Mouse (Mus musculus): Measurements from ENCODE around the gene Gm38392. TPM values are rescaled to one million over a fixed set of nuclear protein-coding genes. Genes with fewer than 3 reads are reported as not detected.

Gm38392 gene
- polyA plus RNA-seq, 1 experiment from 2014 or later, result 0.23 TPM

GRCm38 (mm10) chr3:88206901-88207371, 80.1 kb downstream of the Gm38392 start:
- no peak for ATAC-seq (ENCODE audit: low read depth)

DNA sequence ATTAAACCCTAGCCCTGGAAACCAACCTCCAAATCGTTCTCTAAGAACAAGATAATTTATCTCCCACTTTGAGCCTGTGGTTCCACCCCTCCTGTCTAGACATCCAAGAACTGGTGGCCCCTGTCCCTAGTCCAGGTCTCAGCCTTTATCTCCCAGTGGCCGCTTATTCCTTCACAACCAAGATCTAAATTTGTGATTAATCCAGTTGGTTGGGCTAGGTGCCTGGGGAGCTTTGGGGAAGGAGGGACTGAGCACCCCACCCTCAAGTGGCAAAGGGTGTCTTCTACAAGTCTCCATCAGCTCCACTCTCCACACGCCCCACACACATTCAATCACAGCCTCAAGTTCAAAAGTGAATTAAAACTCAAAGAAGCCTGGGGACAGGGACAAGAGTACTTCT, 80.5 kb downstream of the Gm38392 start:
- Histone ChIP-seq H3K27ac (ENCODE audit: low read length) (no peak overlapping the region), H3K9ac (ENCODE audit: low read length) (no peak overlapping the region), H3K27me3 (ENCODE audit: control insufficient read depth, insufficient read depth, low read depth, low read length) (peaks cover 96% of the 10 kb centered on the region), H3K4me1 (replicated peaks; ENCODE audit: control insufficient read depth, insufficient read depth, low read length) (no peaks in the 10 kb centered on the region), H3K9me3 (ENCODE audit: control insufficient read depth, low read length) (no peaks in the 10 kb centered on the region), H3K36me3 (ENCODE audit: control insufficient read depth, insufficient read depth, low read length) (no peaks in the 10 kb centered on the region), H3K4me3 (ENCODE audit: low read length) (no peak overlapping the region), H3K4me2 (ENCODE audit: low read depth, low read length) (no peak overlapping the region)
- WGBS, result 1% methylated on average over 3 of the region's 3 CpGs
- no peak for ATAC-seq (ENCODE audit: low read depth)

More at GRCm38 (mm10) chr3:88206901-88207371, 80.1 kb downstream of the Gm38392 start:
- no peaks in the 10 kb centered on the region for H3K36me3 ChIP-seq (ENCODE audit: control insufficient read depth, insufficient read depth, low read length)
- H3K27ac ChIP-seq (ENCODE audit: low read length), result no peak overlapping the region
- no peaks in the 10 kb centered on the region for H3K4me1 ChIP-seq (replicated peaks; ENCODE audit: control insufficient read depth, insufficient read depth, low read length)
- H3K4me3 ChIP-seq (ENCODE audit: low read length), result no peak overlapping the region
- H3K27me3 ChIP-seq (ENCODE audit: control insufficient read depth, insufficient read depth, low read depth, low read length), result peaks cover 96% of the 10 kb centered on the region
- H3K4me2 ChIP-seq (ENCODE audit: low read depth, low read length), result no peak overlapping the region
- H3K9me3 ChIP-seq (ENCODE audit: control insufficient read depth, low read length), result no peaks in the 10 kb centered on the region
- 0% methylated on average over 14 of the region's 14 CpGs for WGBS
- no peak overlapping the region for H3K9ac ChIP-seq (ENCODE audit: low read length)

- 7% methylated on average over 8 of the region's 8 CpGs for WGBS
- no peak for ATAC-seq (ENCODE audit: low read depth)
Measured at GRCm38 (mm10) chr3:88205563-88206491, 81.2 kb downstream of the Gm38392 start.

GRCm38 (mm10) chr3:88205176-88205562, 81.8 kb downstream of the Gm38392 start:
- WGBS, result 13% methylated on average over 4 of the region's 4 CpGs

More at GRCm38 (mm10) chr3:88205563-88206491, 81.2 kb downstream of the Gm38392 start:
- no peak overlapping the region for H3K9ac ChIP-seq (ENCODE audit: low read length)
- peaks cover 2% of the 10 kb centered on the region; the same call in 1 of the 2 replicates for H3K4me1 ChIP-seq (replicated peaks; ENCODE audit: control insufficient read depth, insufficient read depth, low read length)
- peaks cover 97% of the 10 kb centered on the region for H3K27me3 ChIP-seq (ENCODE audit: control insufficient read depth, insufficient read depth, low read depth, low read length)
- no peak overlapping the region for H3K4me2 ChIP-seq (ENCODE audit: low read depth, low read length)
- H3K4me3 ChIP-seq (ENCODE audit: low read length), result no peak overlapping the region
- H3K27ac ChIP-seq (ENCODE audit: low read length), result no peak overlapping the region
- H3K9me3 ChIP-seq (ENCODE audit: control insufficient read depth, low read length), result no peaks in the 10 kb centered on the region
- H3K36me3 ChIP-seq (ENCODE audit: control insufficient read depth, insufficient read depth, low read length), result no peaks in the 10 kb centered on the region

GRCm38 (mm10) chr3:88204751-88205150, 82.3 kb downstream of the Gm38392 start:
- H3K9ac ChIP-seq (ENCODE audit: low read length), result no peak overlapping the region
- peaks cover 94% of the 10 kb centered on the region for H3K27me3 ChIP-seq (ENCODE audit: control insufficient read depth, insufficient read depth, low read depth, low read length)
- H3K4me3 ChIP-seq (ENCODE audit: low read length), result no peak overlapping the region
- peaks cover 6% of the 10 kb centered on the region; the same call in 1 of the 2 replicates for H3K4me1 ChIP-seq (replicated peaks; ENCODE audit: control insufficient read depth, insufficient read depth, low read length)
- WGBS, result 26% methylated on average over 1 of the region's 1 CpGs
- H3K27ac ChIP-seq (ENCODE audit: low read length), result no peak overlapping the region
- no peaks in the 10 kb centered on the region for H3K9me3 ChIP-seq (ENCODE audit: control insufficient read depth, low read length)
- H3K4me2 ChIP-seq (ENCODE audit: low read depth, low read length), result no peak overlapping the region
- H3K36me3 ChIP-seq (ENCODE audit: control insufficient read depth, insufficient read depth, low read length), result no peaks in the 10 kb centered on the region
- no peak for ATAC-seq (ENCODE audit: low read depth)

More at GRCm38 (mm10) chr3:88205176-88205562, 81.8 kb downstream of the Gm38392 start:
- Histone ChIP-seq H3K36me3 (ENCODE audit: control insufficient read depth, insufficient read depth, low read length) (no peaks in the 10 kb centered on the region), H3K27me3 (ENCODE audit: control insufficient read depth, insufficient read depth, low read depth, low read length) (peaks cover 97% of the 10 kb centered on the region), H3K9ac (ENCODE audit: low read length) (no peak overlapping the region), H3K4me1 (replicated peaks; ENCODE audit: control insufficient read depth, insufficient read depth, low read length) (peaks cover 6% of the 10 kb centered on the region; the same call in 1 of the 2 replicates), H3K4me3 (ENCODE audit: low read length) (no peak overlapping the region), H3K27ac (ENCODE audit: low read length) (no peak overlapping the region), H3K9me3 (ENCODE audit: control insufficient read depth, low read length) (no peaks in the 10 kb centered on the region), H3K4me2 (ENCODE audit: low read depth, low read length) (no peak overlapping the region)
- no peak for ATAC-seq (ENCODE audit: low read depth)

DNA sequence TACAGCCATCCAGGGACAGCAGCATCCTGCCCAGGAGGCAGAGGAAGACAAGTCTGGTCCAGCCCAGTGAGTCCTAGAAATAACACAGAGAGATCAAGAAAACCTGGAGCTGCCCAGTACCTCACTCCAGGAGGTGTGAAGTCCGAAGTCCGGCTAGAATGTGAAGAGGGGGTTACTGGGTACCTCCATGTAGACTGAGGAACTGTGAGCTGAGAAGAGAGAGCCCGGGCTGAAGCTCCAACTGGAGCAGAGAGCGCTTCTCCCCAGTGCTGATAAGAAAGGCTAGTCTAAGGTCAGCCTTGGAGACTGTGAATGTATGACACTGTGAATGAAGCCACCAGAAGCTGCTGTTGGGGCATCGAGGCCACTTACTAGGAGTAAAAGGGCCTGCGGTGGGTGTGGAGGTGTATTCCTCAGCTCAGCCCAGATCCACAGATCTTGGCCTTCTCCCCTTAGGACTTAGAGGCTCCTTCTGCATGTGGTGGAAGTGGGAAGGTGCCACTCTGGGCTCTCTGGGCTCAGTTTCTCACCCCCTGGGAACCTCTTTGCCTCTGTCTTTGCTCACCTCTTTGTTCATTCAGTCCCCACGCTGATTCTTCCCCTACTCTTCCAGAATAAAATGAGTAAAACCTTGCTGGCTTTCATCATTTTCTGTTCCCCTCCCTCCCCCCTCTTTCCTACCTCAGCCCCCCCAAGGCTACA, 82.9 kb downstream of the Gm38392 start:
- H3K4me3 ChIP-seq (ENCODE audit: low read length), result no peak overlapping the region
- H3K36me3 ChIP-seq (ENCODE audit: control insufficient read depth, insufficient read depth, low read length), result no peaks in the 10 kb centered on the region

GRCm38 (mm10) chr3:88203456-88203855, 83.6 kb downstream of the Gm38392 start:
- no peak for ATAC-seq (ENCODE audit: low read depth)
- H3K27ac ChIP-seq (ENCODE audit: low read length), result no peak overlapping the region
- H3K27me3 ChIP-seq (ENCODE audit: control insufficient read depth, insufficient read depth, low read depth, low read length), result peaks cover 94% of the 10 kb centered on the region
- H3K4me1 ChIP-seq (replicated peaks; ENCODE audit: control insufficient read depth, insufficient read depth, low read length), result peaks cover 6% of the 10 kb centered on the region; the same call in 1 of the 2 replicates
- H3K4me3 ChIP-seq (ENCODE audit: low read length), result no peak overlapping the region
- no peak overlapping the region for H3K4me2 ChIP-seq (ENCODE audit: low read depth, low read length)
- H3K36me3 ChIP-seq (ENCODE audit: control insufficient read depth, insufficient read depth, low read length), result no peaks in the 10 kb centered on the region
- WGBS, result 15% methylated on average over 5 of the region's 5 CpGs
- no peak overlapping the region for H3K9ac ChIP-seq (ENCODE audit: low read length)
- no peaks in the 10 kb centered on the region for H3K9me3 ChIP-seq (ENCODE audit: control insufficient read depth, low read length)

More for the DNA sequence above, 82.9 kb downstream of the Gm38392 start:
- 5% methylated on average over 7 of the region's 7 CpGs for WGBS
- Histone ChIP-seq H3K9ac (ENCODE audit: low read length) (no peak overlapping the region), H3K9me3 (ENCODE audit: control insufficient read depth, low read length) (no peaks in the 10 kb centered on the region), H3K27ac (ENCODE audit: low read length) (no peak overlapping the region), H3K27me3 (ENCODE audit: control insufficient read depth, insufficient read depth, low read depth, low read length) (peaks cover 94% of the 10 kb centered on the region), H3K4me2 (ENCODE audit: low read depth, low read length) (no peak overlapping the region), H3K4me1 (replicated peaks; ENCODE audit: control insufficient read depth, insufficient read depth, low read length) (peaks cover 6% of the 10 kb centered on the region; the same call in 1 of the 2 replicates)
- ATAC-seq (ENCODE audit: low read depth), result no peak

DNA sequence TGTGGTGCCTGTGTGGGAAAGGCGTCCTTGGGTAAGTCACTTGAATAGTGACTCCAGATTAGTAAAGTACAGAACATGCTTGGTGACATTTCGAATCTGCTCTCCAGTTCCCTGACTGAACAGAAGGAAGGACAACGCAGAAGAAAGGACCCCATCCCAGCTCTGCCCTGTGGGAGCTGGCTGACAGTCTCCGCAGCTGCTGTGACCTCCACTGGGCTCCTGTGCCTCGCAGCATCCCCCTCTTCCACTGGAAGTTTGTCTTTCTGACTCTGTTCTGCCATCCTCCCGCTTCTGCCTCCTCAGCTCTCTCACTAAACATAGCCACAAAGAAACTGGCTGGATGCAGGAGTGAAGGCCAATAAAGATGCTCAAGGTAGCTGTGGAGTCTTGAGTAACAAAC, 84.0 kb downstream of the Gm38392 start:
- no peaks in the 10 kb centered on the region for H3K36me3 ChIP-seq (ENCODE audit: control insufficient read depth, insufficient read depth, low read length)
- WGBS, result 2% methylated on average over 6 of the region's 6 CpGs
- H3K9ac ChIP-seq (ENCODE audit: low read length), result no peak overlapping the region
- ATAC-seq (ENCODE audit: low read depth), result no peak
- no peaks in the 10 kb centered on the region for H3K9me3 ChIP-seq (ENCODE audit: control insufficient read depth, low read length)
- H3K27me3 ChIP-seq (ENCODE audit: control insufficient read depth, insufficient read depth, low read depth, low read length), result peaks cover 94% of the 10 kb centered on the region
- no peak overlapping the region for H3K4me2 ChIP-seq (ENCODE audit: low read depth, low read length)
- no peak overlapping the region for H3K27ac ChIP-seq (ENCODE audit: low read length)
- H3K4me3 ChIP-seq (ENCODE audit: low read length), result no peak overlapping the region
- H3K4me1 ChIP-seq (replicated peaks; ENCODE audit: control insufficient read depth, insufficient read depth, low read length), result peaks cover 6% of the 10 kb centered on the region; the same call in 1 of the 2 replicates

GRCm38 (mm10) chr3:88201640-88202039, 85.4 kb downstream of the Gm38392 start:
- Histone ChIP-seq H3K9ac (ENCODE audit: low read length) (no peak overlapping the region), H3K9me3 (ENCODE audit: control insufficient read depth, low read length) (no peaks in the 10 kb centered on the region), H3K4me1 (replicated peaks; ENCODE audit: control insufficient read depth, insufficient read depth, low read length) (peaks cover 6% of the 10 kb centered on the region; the same call in 1 of the 2 replicates), H3K27ac (ENCODE audit: low read length) (no peak overlapping the region), H3K27me3 (ENCODE audit: control insufficient read depth, insufficient read depth, low read depth, low read length) (peaks cover 92% of the 10 kb centered on the region), H3K36me3 (ENCODE audit: control insufficient read depth, insufficient read depth, low read length) (no peaks in the 10 kb centered on the region), H3K4me3 (ENCODE audit: low read length) (no peak overlapping the region), H3K4me2 (ENCODE audit: low read depth, low read length) (no peak overlapping the region)
- WGBS, result 17% methylated on average over 5 of the region's 5 CpGs
- ATAC-seq (ENCODE audit: low read depth), result no peak

Data from lung, embryonic 16.5 days (tissue).